Mouse (Mus musculus): Measurements from ENCODE around the gene Gcn1l1. TPM values are rescaled to one million over a fixed set of nuclear protein-coding genes. Genes with fewer than 3 reads are reported as not detected.

Gene Gcn1l1
- polyA plus RNA-seq, 1 experiment from 2014 or later: 55.6 TPM

- H3K36me3 ChIP-seq (ENCODE audit: control insufficient read depth, insufficient read depth, low read length): peaks cover 38% of the 10 kb centered on the region; the same call in 1 of the 2 replicates
- DNase-seq (ENCODE audit: low spot score): no peak
- WGBS: 78% methylated on average over 11 of the region's 11 CpGs
- H3K4me3 ChIP-seq (ENCODE audit: low read depth, low read length): no peak overlapping the region
- no peak for ATAC-seq (replicated peaks; ENCODE audit: low FRiP score)
- H3K27ac ChIP-seq (ENCODE audit: low read depth, low read length): no peak overlapping the region
- no peaks in the 10 kb centered on the region for H3K9me3 ChIP-seq (ENCODE audit: control insufficient read depth, low read length)
- no peaks in the 10 kb centered on the region for H3K27me3 ChIP-seq (replicated peaks; ENCODE audit: control insufficient read depth, insufficient read depth, low read length)
- H3K4me2 ChIP-seq: no peak overlapping the region
- H3K4me1 ChIP-seq (replicated peaks; ENCODE audit: control insufficient read depth, insufficient read depth, low read length): no peaks in the 10 kb centered on the region; the same call in 1 of the 2 replicates
- no peak overlapping the region for H3K9ac ChIP-seq (ENCODE audit: low read depth, low read length)
These were observed 14.5 kb upstream of the Gcn1l1 start for GRCm38 (mm10) chr5:115550482-115551005.

GRCm38 (mm10) chr5:115551386-115551785, 13.7 kb upstream of the Gcn1l1 start:
- 80% methylated on average over 12 of the region's 12 CpGs for whole genome bisulfite sequencing

GRCm38 (mm10) chr5:115551799-115552198, 13.3 kb upstream of the Gcn1l1 start:
- H3K36me3 ChIP-seq (ENCODE audit: control insufficient read depth, insufficient read depth, low read length): peaks cover 32% of the 10 kb centered on the region; the same call in 1 of the 2 replicates
- 88% methylated on average over 13 of the region's 13 CpGs for WGBS

More at GRCm38 (mm10) chr5:115551386-115551785, 13.7 kb upstream of the Gcn1l1 start:
- Histone ChIP-seq H3K9me3 (ENCODE audit: control insufficient read depth, low read length) (no peaks in the 10 kb centered on the region), H3K4me3 (ENCODE audit: low read depth, low read length) (no peak overlapping the region), H3K4me2 (no peak overlapping the region), H3K9ac (ENCODE audit: low read depth, low read length) (no peak overlapping the region), H3K27me3 (replicated peaks; ENCODE audit: control insufficient read depth, insufficient read depth, low read length) (no peaks in the 10 kb centered on the region), H3K27ac (ENCODE audit: low read depth, low read length) (no peak overlapping the region), H3K4me1 (replicated peaks; ENCODE audit: control insufficient read depth, insufficient read depth, low read length) (peaks cover 5% of the 10 kb centered on the region), H3K36me3 (ENCODE audit: control insufficient read depth, insufficient read depth, low read length) (peaks cover 35% of the 10 kb centered on the region; the same call in 1 of the 2 replicates)
- DNase-seq (ENCODE audit: low spot score) (no peak), ATAC-seq (replicated peaks; ENCODE audit: low FRiP score) (no peak)

GRCm38 (mm10) chr5:115553801-115554420, 11.1 kb upstream of the Gcn1l1 start:
- WGBS: 94% methylated on average over 33 of the region's 33 CpGs
- no peak overlapping the region for H3K27ac ChIP-seq (ENCODE audit: low read depth, low read length)
- peaks cover 22% of the 10 kb centered on the region; the same call in 1 of the 2 replicates for H3K36me3 ChIP-seq (ENCODE audit: control insufficient read depth, insufficient read depth, low read length)
- no peak for ATAC-seq (replicated peaks; ENCODE audit: low FRiP score)
- no peaks in the 10 kb centered on the region for H3K27me3 ChIP-seq (replicated peaks; ENCODE audit: control insufficient read depth, insufficient read depth, low read length)
- H3K9me3 ChIP-seq (ENCODE audit: control insufficient read depth, low read length): no peaks in the 10 kb centered on the region
- peaks cover 5% of the 10 kb centered on the region for H3K4me1 ChIP-seq (replicated peaks; ENCODE audit: control insufficient read depth, insufficient read depth, low read length)
- H3K4me3 ChIP-seq (ENCODE audit: low read depth, low read length): no peak overlapping the region
- no peak overlapping the region for H3K9ac ChIP-seq (ENCODE audit: low read depth, low read length)
- DNase-seq (ENCODE audit: low spot score): no peak
- no peak overlapping the region for H3K4me2 ChIP-seq

More at GRCm38 (mm10) chr5:115551799-115552198, 13.3 kb upstream of the Gcn1l1 start:
- Histone ChIP-seq H3K4me3 (ENCODE audit: low read depth, low read length) (no peak overlapping the region), H3K9me3 (ENCODE audit: control insufficient read depth, low read length) (no peaks in the 10 kb centered on the region), H3K4me2 (no peak overlapping the region), H3K4me1 (replicated peaks; ENCODE audit: control insufficient read depth, insufficient read depth, low read length) (peaks cover 5% of the 10 kb centered on the region), H3K27ac (ENCODE audit: low read depth, low read length) (no peak overlapping the region), H3K9ac (ENCODE audit: low read depth, low read length) (no peak overlapping the region), H3K27me3 (replicated peaks; ENCODE audit: control insufficient read depth, insufficient read depth, low read length) (no peaks in the 10 kb centered on the region)
- DNase-seq (ENCODE audit: low spot score) (no peak), ATAC-seq (replicated peaks; ENCODE audit: low FRiP score) (no peak)

GRCm38 (mm10) chr5:115554536-115555291, 10.3 kb upstream of the Gcn1l1 start:
- Histone ChIP-seq H3K27me3 (replicated peaks; ENCODE audit: control insufficient read depth, insufficient read depth, low read length) (no peaks in the 10 kb centered on the region), H3K9ac (ENCODE audit: low read depth, low read length) (no peak overlapping the region), H3K27ac (ENCODE audit: low read depth, low read length) (no peak overlapping the region), H3K36me3 (ENCODE audit: control insufficient read depth, insufficient read depth, low read length) (peaks cover 20% of the 10 kb centered on the region; the same call in 1 of the 2 replicates), H3K4me3 (ENCODE audit: low read depth, low read length) (no peak overlapping the region), H3K9me3 (ENCODE audit: control insufficient read depth, low read length) (no peaks in the 10 kb centered on the region), H3K4me2 (no peak overlapping the region), H3K4me1 (replicated peaks; ENCODE audit: control insufficient read depth, insufficient read depth, low read length) (peaks cover 5% of the 10 kb centered on the region)
- ATAC-seq (replicated peaks; ENCODE audit: low FRiP score) (no peak), DNase-seq (ENCODE audit: low spot score) (no peak)
- 88% methylated on average over 18 of the region's 18 CpGs for WGBS

GRCm38 (mm10) chr5:115556217-115556616, 8.8 kb upstream of the Gcn1l1 start:
- Histone ChIP-seq H3K9ac (ENCODE audit: low read depth, low read length) (no peak overlapping the region), H3K4me2 (no peak overlapping the region), H3K36me3 (ENCODE audit: control insufficient read depth, insufficient read depth, low read length) (peaks cover 27% of the 10 kb centered on the region), H3K9me3 (ENCODE audit: control insufficient read depth, low read length) (no peaks in the 10 kb centered on the region), H3K27me3 (replicated peaks; ENCODE audit: control insufficient read depth, insufficient read depth, low read length) (no peaks in the 10 kb centered on the region), H3K4me1 (replicated peaks; ENCODE audit: control insufficient read depth, insufficient read depth, low read length) (peaks cover 5% of the 10 kb centered on the region), H3K4me3 (ENCODE audit: low read depth, low read length) (no peak overlapping the region), H3K27ac (ENCODE audit: low read depth, low read length) (no peak overlapping the region)
- WGBS: 9% methylated on average over 8 of the region's 8 CpGs
- ATAC-seq (replicated peaks; ENCODE audit: low FRiP score) (no peak), DNase-seq (ENCODE audit: low spot score) (peak; percentile 75)

- H3K27ac ChIP-seq (ENCODE audit: low read depth, low read length): no peak overlapping the region
- ATAC-seq (replicated peaks; ENCODE audit: low FRiP score): no peak
- peaks cover 23% of the 10 kb centered on the region for H3K36me3 ChIP-seq (ENCODE audit: control insufficient read depth, insufficient read depth, low read length)
- no peak overlapping the region for H3K4me2 ChIP-seq
- H3K9ac ChIP-seq (ENCODE audit: low read depth, low read length): no peak overlapping the region
- 87% methylated on average over 14 of the region's 14 CpGs for WGBS
- no peaks in the 10 kb centered on the region for H3K27me3 ChIP-seq (replicated peaks; ENCODE audit: control insufficient read depth, insufficient read depth, low read length)
- DNase-seq (ENCODE audit: low spot score): no peak
- H3K9me3 ChIP-seq (ENCODE audit: control insufficient read depth, low read length): no peaks in the 10 kb centered on the region
- no peak overlapping the region for H3K4me3 ChIP-seq (ENCODE audit: low read depth, low read length)
- peaks cover 18% of the 10 kb centered on the region for H3K4me1 ChIP-seq (replicated peaks; ENCODE audit: control insufficient read depth, insufficient read depth, low read length)
These were observed 6.8 kb upstream of the Gcn1l1 start for GRCm38 (mm10) chr5:115558182-115558794.

- Histone ChIP-seq H3K27me3 (replicated peaks; ENCODE audit: control insufficient read depth, insufficient read depth, low read length) (no peaks in the 10 kb centered on the region), H3K4me1 (replicated peaks; ENCODE audit: control insufficient read depth, insufficient read depth, low read length) (peaks cover 18% of the 10 kb centered on the region), H3K27ac (ENCODE audit: low read depth, low read length) (peak within 1 kb of the TSS; percentile 91), H3K4me2 (peak within 1 kb of the TSS; percentile 84), H3K36me3 (ENCODE audit: control insufficient read depth, insufficient read depth, low read length) (peaks cover 21% of the 10 kb centered on the region), H3K4me3 (ENCODE audit: low read depth, low read length) (peak within 1 kb of the TSS; percentile 93), H3K9ac (ENCODE audit: low read depth, low read length) (peak within 1 kb of the TSS; percentile 99), H3K9me3 (ENCODE audit: control insufficient read depth, low read length) (no peaks in the 10 kb centered on the region)
- ATAC-seq (replicated peaks; ENCODE audit: low FRiP score) (peak; percentile 95), DNase-seq (ENCODE audit: low spot score) (peak; percentile 98)
- under 1% methylated on average over 78 of the region's 78 CpGs for WGBS
These were observed 5.6 kb upstream of the Gcn1l1 start, which contains the start of gene Rplp0 for GRCm38 (mm10) chr5:115559237-115560101. Gene Rplp0 (plus strand): TSS chr5:115559467.

All from liver, embryonic 11.5 days (tissue).